Mouse (Mus musculus) myocyte (in vitro differentiated cells): ENCODE data around the gene Inip.

Source experiments
- POLR2A ChIP-seq: IDR thresholded peaks from one replicate; pipeline ENCODE4 v1.6.1; 2011; ENCODE audit warnings: low read depth, mild to moderate bottlenecking, control low read depth, moderate library complexity; ENCODE audit not compliant: insufficient read length
- SRF ChIP-seq: IDR thresholded peaks from one replicate; pipeline ENCODE4 v1.6.1; 2011; ENCODE audit warnings: low read depth; ENCODE audit not compliant: control insufficient read depth, insufficient read length

GRCm38 (mm10) chr4:59821516-59821915 lies 20.1 kb upstream of the Inip start:
- no peak for TF ChIP-seq POLR2A
- no peak for TF ChIP-seq SRF
